Mouse (Mus musculus): ENCODE measurements around the gene Ppp1r2. TPM values are rescaled to one million over a fixed set of nuclear protein-coding genes. Genes with fewer than 3 reads are reported as not detected.
A peak's percentile ranks its signal among the peaks of the same experiment; 100 is the strongest.

The Ppp1r2 gene
- total RNA-seq, 2 experiments from 2014 or later = 92.8 to 107 TPM

GRCm38 (mm10) chr16:31231591-31231990 is 43.5 kb downstream of the Ppp1r2 start:
- intact Hi-C loops (cut with DNase I) = no loop called here

GRCm38 (mm10) chr16:31227746-31228145 is 47.3 kb downstream of the Ppp1r2 start:
- H3K27ac ChIP-seq = no peak overlapping the region
- DNase-seq (ENCODE audit: extremely low spot score in 1 of 2, low spot score in 2 of 2) = peak in 1 of 2 experiments; percentile 2
- intact Hi-C loops (cut with DNase I) = no loop called here
- no peak for TF ChIP-seq CTCF (IDR thresholded peaks at IDR 0.05)
- H3K4me3 ChIP-seq = no peak overlapping the region

More at GRCm38 (mm10) chr16:31231591-31231990, 43.5 kb downstream of the Ppp1r2 start:
- DNase-seq (ENCODE audit: extremely low spot score in 1 of 2, low spot score in 2 of 2) = peak in 1 of 2 experiments; percentile 5
- H3K27ac ChIP-seq = no peak overlapping the region
- no peak for TF ChIP-seq CTCF (IDR thresholded peaks at IDR 0.05)
- no peak overlapping the region for H3K4me3 ChIP-seq

DNA sequence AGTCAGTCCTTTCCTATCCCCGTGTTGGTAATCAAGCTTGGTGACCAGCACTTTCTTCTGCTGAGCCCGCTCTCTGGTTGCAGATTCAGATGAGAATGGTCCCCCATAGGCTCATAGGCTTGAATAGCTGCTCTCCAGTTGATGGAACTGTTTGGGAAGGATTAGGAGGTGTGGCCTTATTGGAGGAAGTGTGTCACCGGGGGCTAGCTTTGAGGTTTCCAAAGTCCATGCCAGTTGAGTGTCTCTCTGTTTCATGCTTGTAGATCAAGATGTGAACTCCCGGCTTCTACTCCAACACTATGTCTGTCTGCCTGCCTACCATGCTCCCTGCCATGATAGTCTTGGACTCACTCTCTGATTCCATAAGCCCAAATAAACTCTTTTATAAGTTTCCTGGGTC is 59.8 kb downstream of the Ppp1r2 start:
- no peak for TF ChIP-seq CTCF (IDR thresholded peaks at IDR 0.05)
- intact Hi-C loops (cut with DNase I) = no loop called here
- Histone ChIP-seq H3K27ac (no peak overlapping the region), H3K4me3 (no peak overlapping the region)
- no peak for DNase-seq (ENCODE audit: extremely low spot score in 1 of 2, low spot score in 2 of 2)

DNA sequence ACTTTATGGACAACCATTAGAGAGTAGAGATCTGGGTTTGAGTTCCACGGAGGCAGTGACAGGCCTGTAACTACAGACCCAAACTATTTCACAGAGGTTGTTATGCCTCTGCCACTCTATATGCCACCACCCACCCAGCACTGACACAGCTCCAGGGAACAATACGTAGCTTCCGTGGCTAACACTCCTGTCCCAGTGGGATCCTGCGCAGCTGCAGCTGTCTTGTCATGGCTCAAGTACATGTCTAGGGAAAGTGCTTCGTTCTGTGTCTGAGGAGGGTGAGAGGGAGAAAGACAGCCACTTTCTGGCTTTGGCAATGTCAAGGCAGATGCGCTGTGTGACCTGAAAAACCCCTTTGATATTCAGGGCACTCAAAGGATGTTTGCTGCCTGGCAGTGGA is 61.6 kb downstream of the Ppp1r2 start:
- peak in 1 of 2 experiments; percentile 3 for DNase-seq (ENCODE audit: extremely low spot score in 1 of 2, low spot score in 2 of 2)
- intact Hi-C loops (cut with DNase I) = no loop called here
- Histone ChIP-seq H3K4me3 (no peak overlapping the region), H3K27ac (no peak overlapping the region)
- no peak for TF ChIP-seq CTCF (IDR thresholded peaks at IDR 0.05)

GRCm38 (mm10) chr16:31211503-31211902 is 63.6 kb downstream of the Ppp1r2 start:
- intact Hi-C loops (cut with DNase I) = no loop called here
- Histone ChIP-seq H3K4me3 (no peak overlapping the region), H3K27ac (no peak overlapping the region)
- peak; percentile 4 to 5 for DNase-seq (ENCODE audit: extremely low spot score in 1 of 2, low spot score in 2 of 2)
- TF ChIP-seq CTCF (IDR thresholded peaks at IDR 0.05) = no peak

GRCm38 (mm10) chr16:31210453-31210852 is 64.6 kb downstream of the Ppp1r2 start:
- H3K4me3 ChIP-seq = no peak overlapping the region
- intact Hi-C loops (cut with DNase I) = no loop called here
- TF ChIP-seq CTCF (IDR thresholded peaks at IDR 0.05) = no peak

GRCm38 (mm10) chr16:31209911-31210310 is 65.2 kb downstream of the Ppp1r2 start:
- TF ChIP-seq CTCF (IDR thresholded peaks at IDR 0.05) = no peak
- intact Hi-C loops (cut with DNase I) = no loop called here
- DNase-seq (ENCODE audit: extremely low spot score in 1 of 2, low spot score in 2 of 2) = peak in 1 of 2 experiments; percentile 4

More at GRCm38 (mm10) chr16:31210453-31210852, 64.6 kb downstream of the Ppp1r2 start:
- H3K27ac ChIP-seq = no peak overlapping the region
- peak; percentile 3 to 6 for DNase-seq (ENCODE audit: extremely low spot score in 1 of 2, low spot score in 2 of 2)

DNA sequence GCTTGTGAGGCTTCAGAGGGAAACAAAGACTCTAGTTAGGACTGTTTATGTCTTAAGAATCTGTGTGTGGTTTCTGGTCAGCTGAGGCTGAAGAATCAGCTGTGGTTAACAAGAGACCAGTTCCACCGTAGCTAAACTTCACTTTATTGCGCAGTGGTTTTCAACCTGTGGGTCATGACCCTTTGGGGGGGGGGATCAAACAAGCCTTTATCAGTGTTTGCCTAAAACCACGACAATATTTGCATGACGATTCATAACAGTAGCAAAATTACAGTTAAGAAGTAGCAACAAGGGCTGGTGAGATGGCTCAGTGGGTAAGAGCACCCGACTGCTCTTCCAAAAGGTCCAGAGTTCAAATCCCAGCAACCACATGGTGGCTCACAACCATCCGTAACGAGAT is 69.4 kb downstream of the Ppp1r2 start:
- H3K27ac ChIP-seq = no peak overlapping the region
- no peak overlapping the region for H3K4me3 ChIP-seq
- no peak for TF ChIP-seq CTCF (IDR thresholded peaks at IDR 0.05)
- peak; percentile 3 to 5 for DNase-seq (ENCODE audit: extremely low spot score in 1 of 2, low spot score in 2 of 2)
- intact Hi-C loops (cut with DNase I) = no loop called here

More at GRCm38 (mm10) chr16:31209911-31210310, 65.2 kb downstream of the Ppp1r2 start:
- Histone ChIP-seq H3K27ac (no peak overlapping the region), H3K4me3 (no peak overlapping the region)

DNA sequence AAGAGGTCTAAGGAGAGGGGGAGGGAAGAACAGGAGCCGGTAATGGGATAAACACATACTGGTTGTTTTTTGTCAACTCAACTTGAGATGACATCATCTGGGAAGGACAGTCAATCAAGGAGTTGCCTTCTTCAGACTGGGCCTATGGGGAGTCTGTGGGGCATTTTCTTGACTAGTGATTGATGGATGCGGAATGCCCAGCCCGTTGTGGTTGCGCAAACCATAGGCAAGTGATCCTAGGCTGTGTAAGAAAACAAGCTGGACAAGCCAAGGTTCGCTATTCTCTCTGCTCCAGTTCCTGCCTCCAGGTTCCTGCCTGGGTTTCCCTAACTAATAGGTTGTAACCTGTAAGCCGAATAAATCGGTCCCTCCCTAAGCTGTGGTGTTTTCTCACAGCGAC is 69.9 kb downstream of the Ppp1r2 start:
- no peak for TF ChIP-seq CTCF (IDR thresholded peaks at IDR 0.05)
- Histone ChIP-seq H3K27ac (no peak overlapping the region; the same call in 1 of the 2 replicates), H3K4me3 (no peak overlapping the region)
- peak in 1 of 2 experiments; percentile 2 for DNase-seq (ENCODE audit: extremely low spot score in 1 of 2, low spot score in 2 of 2)
- intact Hi-C loops (cut with DNase I) = no loop called here

- Histone ChIP-seq H3K4me3 (no peak overlapping the region), H3K27ac (peak overlapping the region; percentile 41; the same call in 1 of the 2 replicates)
- DNase-seq (ENCODE audit: extremely low spot score in 1 of 2, low spot score in 2 of 2) = peak; percentile 4 to 6
- no peak for TF ChIP-seq CTCF (IDR thresholded peaks at IDR 0.05)
- intact Hi-C loops (cut with DNase I) = loop anchor here (5.0 kb wide), 1 partner anchor 143 kb away; no protein-coding TSS in a partner anchor
Observed at GRCm38 (mm10) chr16:31204216-31204615, 70.9 kb downstream of the Ppp1r2 start.

GRCm38 (mm10) chr16:31201704-31202103 is 73.4 kb downstream of the Ppp1r2 start:
- intact Hi-C loops (cut with DNase I) = loop anchor here (1.0 to 5.0 kb wide), 5 partner anchors 31 to 146 kb away; partner anchors contain the start of gene Ppp1r2
- TF ChIP-seq CTCF (IDR thresholded peaks at IDR 0.05) = no peak
- peak overlapping the region; percentile 33 for H3K4me3 ChIP-seq
- DNase-seq (ENCODE audit: extremely low spot score in 1 of 2, low spot score in 2 of 2) = no peak
- peak overlapping the region; percentile 81 for H3K27ac ChIP-seq

Small RNA genes within 50 kb of the gene (microRNA-seq; reads per million reads assigned to microRNA genes)
- 0 reads per million in 2 experiments for gene Gm27415

Other genes starting within 250 kb of the Ppp1r2 start
- gene Xxylt1, start 193.8 kb downstream of the Ppp1r2 start, total RNA-seq (2021) = 10 to 100 TPM; 19.4 to 21.9 TPM
- gene Acap2, start 74.0 kb downstream of the Ppp1r2 start, total RNA-seq (2021) = 100 to 1,000 TPM; 111 to 112 TPM
- 100 to 1,000 TPM; 125 to 160 TPM for gene Apod, start 39.5 kb upstream of the Ppp1r2 start, total RNA-seq (2021)
- 100 to 1,000 TPM; 108 TPM for gene Bdh1, start 147.0 kb upstream of the Ppp1r2 start, total RNA-seq (2021)